Mouse (Mus musculus): ENCODE data around the gene Notch4. TPM values are rescaled to one million over a fixed set of nuclear protein-coding genes. Genes with fewer than 3 reads are reported as not detected.

Gene Notch4
- polyA plus RNA-seq, 1 experiment from 2014 or later, result 8.0 TPM

DNA sequence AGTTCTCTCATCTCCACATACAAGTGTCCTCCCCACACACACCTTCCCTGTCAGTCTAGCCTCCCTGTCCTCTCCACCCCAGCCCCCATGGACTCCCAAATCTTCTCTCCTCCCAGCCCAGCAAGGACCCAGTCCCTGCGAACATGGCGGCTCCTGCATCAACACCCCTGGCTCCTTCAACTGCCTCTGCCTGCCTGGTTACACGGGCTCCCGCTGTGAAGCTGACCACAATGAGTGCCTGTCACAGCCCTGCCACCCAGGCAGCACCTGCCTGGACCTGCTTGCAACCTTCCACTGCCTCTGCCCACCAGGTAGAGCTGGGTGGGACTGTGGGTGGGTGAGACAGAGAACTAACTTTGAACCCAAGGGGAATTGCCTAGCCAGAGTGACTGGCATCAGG is 5.9 kb downstream of the Notch4 start:
- Histone ChIP-seq H3K4me3 (replicated peaks) (no peak overlapping the region), H3K27me3 (replicated peaks) (no peaks in the 10 kb centered on the region), H3K27ac (replicated peaks) (no peak overlapping the region), H3K9ac (replicated peaks) (no peak overlapping the region), H3K4me2 (no peak overlapping the region), H3K4me1 (no peaks in the 10 kb centered on the region), H3K36me3 (no peaks in the 10 kb centered on the region), H3K9me3 (replicated peaks) (no peaks in the 10 kb centered on the region)
- 76% methylated on average over 4 of the region's 4 CpGs for WGBS
- no peak for ATAC-seq (ENCODE audit: low FRiP score)

DNA sequence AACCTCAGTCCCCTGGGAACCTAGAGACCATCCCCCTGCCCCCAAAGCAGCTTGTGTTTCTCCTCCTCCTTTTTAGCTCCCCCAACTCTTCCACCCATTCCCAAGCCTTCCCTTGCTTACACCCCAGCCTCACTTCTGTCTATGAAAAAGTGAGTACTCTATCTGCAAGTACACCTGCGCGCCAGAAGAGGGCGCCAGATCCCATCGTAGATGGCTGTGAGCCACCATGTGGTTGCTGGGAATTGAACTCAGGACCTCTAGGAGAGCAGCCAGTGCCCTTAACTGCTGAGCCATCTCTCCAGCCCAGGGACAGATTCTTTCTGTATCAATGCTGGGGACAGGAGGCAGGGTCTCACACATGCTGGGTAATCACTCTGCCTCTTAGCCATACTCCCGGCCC is 7.8 kb downstream of the Notch4 start:
- no peaks in the 10 kb centered on the region for H3K27me3 ChIP-seq (replicated peaks)
- no peak overlapping the region for H3K27ac ChIP-seq (replicated peaks)
- no peaks in the 10 kb centered on the region for H3K9me3 ChIP-seq (replicated peaks)
- no peak for ATAC-seq (ENCODE audit: low FRiP score)
- H3K36me3 ChIP-seq, result no peaks in the 10 kb centered on the region
- H3K4me3 ChIP-seq (replicated peaks), result no peak overlapping the region
- 11% methylated on average over 5 of the region's 5 CpGs for WGBS
- H3K9ac ChIP-seq (replicated peaks), result no peak overlapping the region
- H3K4me1 ChIP-seq, result no peaks in the 10 kb centered on the region
- H3K4me2 ChIP-seq, result no peak overlapping the region

DNA sequence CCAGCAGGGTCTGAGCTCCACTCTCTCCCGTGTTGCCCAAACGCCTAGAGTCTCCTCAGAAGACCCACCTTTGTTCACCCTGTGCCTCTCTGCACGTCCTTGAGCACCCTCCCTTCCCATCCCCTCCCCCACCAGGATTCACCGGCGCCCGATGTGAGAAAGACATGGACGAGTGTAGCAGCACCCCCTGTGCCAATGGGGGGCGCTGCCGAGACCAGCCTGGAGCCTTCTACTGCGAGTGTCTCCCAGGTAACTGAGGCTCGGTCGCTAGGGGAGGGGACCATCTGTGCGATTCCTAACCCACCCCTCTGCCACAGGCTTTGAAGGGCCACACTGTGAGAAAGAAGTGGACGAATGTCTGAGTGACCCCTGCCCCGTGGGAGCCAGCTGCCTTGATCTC is 8.3 kb downstream of the Notch4 start:
- no peak for ATAC-seq (ENCODE audit: low FRiP score)
- WGBS, result 10% methylated on average over 15 of the region's 15 CpGs
- H3K36me3 ChIP-seq, result no peaks in the 10 kb centered on the region
- H3K4me2 ChIP-seq, result no peak overlapping the region
- no peaks in the 10 kb centered on the region for H3K9me3 ChIP-seq (replicated peaks)
- no peak overlapping the region for H3K4me3 ChIP-seq (replicated peaks)
- H3K9ac ChIP-seq (replicated peaks), result no peak overlapping the region
- H3K27me3 ChIP-seq (replicated peaks), result no peaks in the 10 kb centered on the region
- H3K27ac ChIP-seq (replicated peaks), result no peak overlapping the region
- no peaks in the 10 kb centered on the region for H3K4me1 ChIP-seq

DNA sequence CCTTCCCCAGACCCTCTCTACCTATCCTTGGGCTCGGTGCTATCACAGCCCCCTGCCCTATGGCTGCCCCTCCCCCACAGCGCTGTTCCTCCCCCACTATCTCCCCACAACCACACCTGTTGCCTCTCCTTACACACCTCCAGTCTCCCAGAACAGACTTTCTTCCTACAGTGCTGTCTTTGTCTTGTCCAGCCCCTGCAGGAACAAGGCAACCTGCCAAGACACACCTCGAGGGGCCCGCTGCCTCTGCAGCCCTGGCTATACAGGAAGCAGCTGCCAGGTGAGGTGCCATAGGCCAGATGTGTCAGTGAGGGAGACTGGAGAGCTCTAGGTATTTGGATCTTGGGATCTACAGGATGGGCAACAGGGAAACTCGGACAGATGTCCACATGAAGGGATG is 12.5 kb downstream of the Notch4 start:
- no peak overlapping the region for H3K4me2 ChIP-seq
- H3K9ac ChIP-seq (replicated peaks), result no peak overlapping the region
- H3K9me3 ChIP-seq (replicated peaks), result no peaks in the 10 kb centered on the region
- no peak overlapping the region for H3K4me3 ChIP-seq (replicated peaks)
- H3K27me3 ChIP-seq (replicated peaks), result no peaks in the 10 kb centered on the region
- H3K36me3 ChIP-seq, result no peaks in the 10 kb centered on the region
- WGBS, result 79% methylated on average over 5 of the region's 5 CpGs
- H3K27ac ChIP-seq (replicated peaks), result no peak overlapping the region
- ATAC-seq (ENCODE audit: low FRiP score), result no peak
- H3K4me1 ChIP-seq, result no peaks in the 10 kb centered on the region

DNA sequence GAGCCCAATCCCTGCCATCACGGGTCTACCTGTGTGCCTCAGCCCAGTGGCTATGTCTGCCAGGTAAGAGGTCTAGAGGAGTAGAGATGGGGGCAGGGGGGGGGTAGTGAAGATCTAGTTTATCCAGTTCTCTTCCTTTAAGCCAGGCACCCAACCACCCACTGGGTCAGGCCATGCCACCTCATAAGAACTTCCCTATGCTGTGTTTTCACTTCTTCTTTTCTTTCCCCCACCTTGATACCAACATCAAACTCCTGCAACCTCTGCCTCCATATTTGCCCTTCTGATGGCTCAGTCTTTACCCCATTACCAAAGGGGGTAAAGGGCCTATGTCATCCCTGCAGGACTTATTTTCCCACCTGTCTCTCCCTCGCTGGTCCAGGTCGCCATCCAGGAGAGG is 14.0 kb downstream of the Notch4 start:
- Histone ChIP-seq H3K4me2 (no peak overlapping the region), H3K36me3 (no peaks in the 10 kb centered on the region), H3K27me3 (replicated peaks) (no peaks in the 10 kb centered on the region), H3K4me1 (no peaks in the 10 kb centered on the region), H3K27ac (replicated peaks) (no peak overlapping the region), H3K4me3 (replicated peaks) (no peak overlapping the region), H3K9ac (replicated peaks) (no peak overlapping the region), H3K9me3 (replicated peaks) (no peaks in the 10 kb centered on the region)
- no peak for ATAC-seq (ENCODE audit: low FRiP score)
- 90% methylated on average over 3 of the region's 3 CpGs for WGBS

DNA sequence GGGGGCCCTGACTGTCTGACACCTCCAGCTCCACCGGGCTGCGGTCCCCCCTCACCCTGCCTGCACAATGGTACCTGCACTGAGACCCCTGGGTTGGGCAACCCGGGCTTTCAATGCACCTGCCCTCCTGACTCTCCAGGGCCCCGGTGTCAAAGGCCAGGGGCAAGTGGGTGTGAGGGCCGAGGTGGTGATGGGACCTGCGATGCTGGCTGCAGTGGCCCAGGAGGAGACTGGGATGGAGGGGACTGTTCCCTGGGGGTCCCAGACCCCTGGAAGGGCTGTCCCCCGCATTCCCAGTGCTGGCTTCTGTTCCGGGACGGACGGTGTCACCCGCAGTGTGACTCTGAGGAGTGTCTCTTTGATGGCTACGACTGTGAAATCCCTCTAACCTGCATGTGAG is 18.5 kb downstream of the Notch4 start:
- WGBS, result 82% methylated on average over 12 of the region's 12 CpGs
- no peaks in the 10 kb centered on the region for H3K9me3 ChIP-seq (replicated peaks)
- H3K4me1 ChIP-seq, result peaks cover 15% of the 10 kb centered on the region
- H3K27me3 ChIP-seq (replicated peaks), result no peaks in the 10 kb centered on the region
- H3K36me3 ChIP-seq, result no peaks in the 10 kb centered on the region
- no peak overlapping the region for H3K4me3 ChIP-seq (replicated peaks)
- no peak overlapping the region for H3K4me2 ChIP-seq
- H3K9ac ChIP-seq (replicated peaks), result no peak overlapping the region
- no peak overlapping the region for H3K27ac ChIP-seq (replicated peaks)
- ATAC-seq (ENCODE audit: low FRiP score), result no peak

DNA sequence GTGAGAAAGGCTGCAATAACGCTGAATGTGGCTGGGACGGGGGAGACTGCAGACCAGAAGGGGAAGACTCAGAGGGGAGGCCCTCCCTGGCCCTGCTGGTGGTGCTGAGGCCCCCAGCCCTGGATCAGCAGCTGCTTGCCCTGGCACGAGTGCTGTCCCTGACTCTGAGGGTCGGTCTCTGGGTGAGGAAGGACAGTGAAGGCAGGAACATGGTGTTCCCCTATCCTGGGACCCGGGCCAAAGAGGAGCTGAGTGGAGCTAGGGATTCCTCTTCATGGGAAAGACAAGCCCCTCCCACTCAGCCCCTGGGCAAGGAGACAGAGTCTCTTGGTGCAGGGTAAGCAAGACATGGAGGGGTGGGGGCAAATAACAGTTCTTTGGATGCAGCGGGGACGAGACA is 19.3 kb downstream of the Notch4 start:
- peaks cover 24% of the 10 kb centered on the region for H3K4me1 ChIP-seq
- H3K9ac ChIP-seq (replicated peaks), result no peak overlapping the region
- WGBS, result 63% methylated on average over 7 of the region's 7 CpGs
- no peaks in the 10 kb centered on the region for H3K36me3 ChIP-seq
- ATAC-seq (ENCODE audit: low FRiP score), result no peak
- H3K4me2 ChIP-seq, result no peak overlapping the region
- H3K9me3 ChIP-seq (replicated peaks), result no peaks in the 10 kb centered on the region
- H3K4me3 ChIP-seq (replicated peaks), result no peak overlapping the region
- H3K27me3 ChIP-seq (replicated peaks), result no peaks in the 10 kb centered on the region
- no peak overlapping the region for H3K27ac ChIP-seq (replicated peaks)

DNA sequence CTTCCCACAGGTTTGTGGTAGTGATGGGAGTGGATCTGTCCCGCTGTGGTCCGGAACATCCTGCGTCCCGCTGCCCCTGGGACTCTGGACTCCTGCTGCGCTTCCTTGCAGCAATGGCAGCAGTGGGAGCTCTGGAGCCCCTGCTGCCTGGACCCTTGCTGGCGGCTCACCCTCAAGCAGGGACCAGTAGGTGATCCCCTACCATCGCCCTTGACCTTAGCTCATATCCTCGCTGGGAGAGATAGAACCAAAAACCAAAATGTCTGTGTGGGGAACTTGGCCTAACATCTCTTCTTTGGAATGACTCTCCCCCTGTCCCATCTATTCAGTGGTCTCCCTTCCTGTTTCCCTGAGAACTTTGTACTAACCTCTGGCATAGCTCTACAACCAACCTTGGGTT is 19.8 kb downstream of the Notch4 start:
- 87% methylated on average over 8 of the region's 8 CpGs for WGBS
- no peaks in the 10 kb centered on the region for H3K27me3 ChIP-seq (replicated peaks)
- no peak overlapping the region for H3K27ac ChIP-seq (replicated peaks)
- no peak for ATAC-seq (ENCODE audit: low FRiP score)
- H3K4me3 ChIP-seq (replicated peaks), result no peak overlapping the region
- H3K4me1 ChIP-seq, result peaks cover 27% of the 10 kb centered on the region
- H3K9ac ChIP-seq (replicated peaks), result no peak overlapping the region
- no peaks in the 10 kb centered on the region for H3K36me3 ChIP-seq
- H3K4me2 ChIP-seq, result no peak overlapping the region
- H3K9me3 ChIP-seq (replicated peaks), result no peaks in the 10 kb centered on the region

DNA sequence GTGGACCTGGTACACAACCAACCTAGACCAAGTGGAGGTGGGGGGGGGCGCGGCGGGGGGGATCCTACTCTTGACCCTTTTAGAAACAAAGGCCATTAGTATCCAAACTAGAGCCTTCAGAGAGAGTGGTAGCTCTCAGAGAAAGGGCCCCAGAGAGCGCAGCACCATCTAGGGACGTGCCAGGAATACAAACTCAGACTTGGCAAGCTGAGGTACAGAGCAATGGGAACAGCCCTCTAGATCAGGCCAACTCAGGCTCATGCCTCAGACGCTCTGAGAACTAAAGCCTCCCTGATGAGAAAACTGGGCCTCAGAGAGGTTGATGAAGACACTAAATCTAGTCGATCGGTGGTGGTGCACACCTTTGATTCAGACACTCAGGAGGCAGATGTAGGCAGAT is 21.1 kb downstream of the Notch4 start:
- 84% methylated on average over 8 of the region's 8 CpGs for WGBS
- no peak overlapping the region for H3K4me2 ChIP-seq
- no peaks in the 10 kb centered on the region for H3K9me3 ChIP-seq (replicated peaks)
- H3K9ac ChIP-seq (replicated peaks), result no peak overlapping the region
- no peaks in the 10 kb centered on the region for H3K36me3 ChIP-seq
- no peak overlapping the region for H3K4me3 ChIP-seq (replicated peaks)
- ATAC-seq (ENCODE audit: low FRiP score), result no peak
- H3K4me1 ChIP-seq, result peaks cover 32% of the 10 kb centered on the region
- peak overlapping the region; percentile 100; the same call in 1 of the 2 replicates for H3K27ac ChIP-seq (replicated peaks)
- no peaks in the 10 kb centered on the region for H3K27me3 ChIP-seq (replicated peaks)

DNA sequence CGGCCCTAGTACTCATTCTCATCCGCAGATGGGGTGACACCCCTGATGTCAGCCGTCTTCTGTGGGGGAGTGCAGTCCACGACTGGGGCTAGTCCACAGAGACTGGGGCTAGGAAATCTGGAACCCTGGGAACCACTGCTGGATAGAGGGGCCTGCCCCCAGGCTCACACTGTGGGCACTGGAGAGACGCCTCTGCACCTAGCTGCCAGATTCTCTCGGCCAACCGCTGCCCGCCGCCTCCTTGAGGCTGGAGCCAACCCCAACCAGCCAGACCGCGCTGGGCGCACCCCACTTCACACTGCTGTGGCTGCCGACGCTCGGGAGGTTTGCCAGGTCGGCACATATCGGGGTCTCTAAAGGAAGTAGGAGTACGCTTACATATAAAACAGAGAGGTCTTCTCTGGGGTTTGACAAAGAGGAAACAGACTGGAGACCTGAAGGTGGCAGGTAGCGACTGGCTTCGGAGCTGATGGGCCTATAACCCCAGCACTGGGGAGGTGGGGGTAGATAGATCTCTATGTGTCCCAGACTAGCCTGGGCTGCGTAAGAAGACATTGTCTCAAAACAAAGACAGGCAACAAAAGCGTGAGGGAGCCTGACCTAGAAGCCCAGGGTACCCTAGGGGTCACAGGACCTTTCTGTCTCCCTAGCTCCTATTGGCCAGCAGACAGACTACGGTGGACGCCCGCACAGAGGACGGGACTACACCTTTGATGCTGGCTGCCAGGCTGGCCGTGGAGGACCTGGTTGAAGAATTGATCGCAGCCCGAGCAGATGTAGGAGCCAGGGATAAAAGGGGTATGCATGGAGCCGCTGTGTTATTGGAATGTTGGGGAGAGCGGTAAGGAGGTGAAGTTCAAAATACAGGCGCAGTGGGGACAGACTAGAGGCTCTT is 22.1 kb downstream of the Notch4 start:
- H3K4me1 ChIP-seq, result peaks cover 42% of the 10 kb centered on the region
- WGBS, result 15% methylated on average over 32 of the region's 32 CpGs
- no peaks in the 10 kb centered on the region for H3K27me3 ChIP-seq (replicated peaks)
- peak overlapping the region; percentile 76 for H3K4me3 ChIP-seq (replicated peaks)
- no peaks in the 10 kb centered on the region for H3K36me3 ChIP-seq
- ATAC-seq (ENCODE audit: low FRiP score), result peak; percentile 15
- peak overlapping the region; percentile 89 for H3K9ac ChIP-seq (replicated peaks)
- peak overlapping the region; percentile 100 for H3K27ac ChIP-seq (replicated peaks)
- no peaks in the 10 kb centered on the region for H3K9me3 ChIP-seq (replicated peaks)
- H3K4me2 ChIP-seq, result peak overlapping the region; percentile 88

DNA sequence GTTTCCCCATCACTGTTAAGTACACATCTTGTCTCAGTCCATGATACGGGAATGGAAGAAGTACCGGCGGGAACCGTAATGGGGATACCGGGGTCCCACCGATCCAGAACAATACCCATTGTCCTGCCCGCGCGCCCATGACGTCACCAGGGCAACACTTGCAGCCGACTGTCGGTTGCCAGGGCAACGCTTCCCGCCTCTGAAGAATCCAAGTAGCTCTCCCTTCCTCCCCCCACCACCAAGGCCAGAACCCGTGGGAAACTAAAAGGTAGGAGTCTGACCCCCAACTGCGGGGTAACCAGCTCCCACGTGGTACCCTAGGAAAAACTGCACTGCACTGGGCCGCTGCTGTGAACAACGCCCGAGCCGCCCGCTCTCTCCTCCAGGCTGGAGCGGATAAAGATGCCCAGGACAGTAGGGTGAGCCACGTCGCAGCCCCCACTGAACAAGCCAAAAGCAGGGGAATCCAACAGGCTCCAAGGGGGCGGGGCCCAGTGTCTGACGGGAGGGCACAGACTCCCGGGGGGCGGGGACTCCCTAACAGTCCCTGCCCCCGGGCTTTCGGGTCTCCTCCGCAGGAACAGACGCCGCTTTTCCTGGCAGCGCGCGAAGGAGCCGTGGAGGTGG is 22.8 kb downstream of the Notch4 start:
- H3K27ac ChIP-seq (replicated peaks), result peak overlapping the region; percentile 100
- ATAC-seq (ENCODE audit: low FRiP score), result peak; percentile 79
- peaks cover 49% of the 10 kb centered on the region for H3K4me1 ChIP-seq
- no peaks in the 10 kb centered on the region for H3K27me3 ChIP-seq (replicated peaks)
- H3K4me3 ChIP-seq (replicated peaks), result peak overlapping the region; percentile 76
- H3K9me3 ChIP-seq (replicated peaks), result no peaks in the 10 kb centered on the region
- H3K4me2 ChIP-seq, result peak overlapping the region; percentile 88
- WGBS, result under 1% methylated on average over 38 of the region's 38 CpGs
- H3K36me3 ChIP-seq, result no peaks in the 10 kb centered on the region
- peak overlapping the region; percentile 89 for H3K9ac ChIP-seq (replicated peaks)

DNA sequence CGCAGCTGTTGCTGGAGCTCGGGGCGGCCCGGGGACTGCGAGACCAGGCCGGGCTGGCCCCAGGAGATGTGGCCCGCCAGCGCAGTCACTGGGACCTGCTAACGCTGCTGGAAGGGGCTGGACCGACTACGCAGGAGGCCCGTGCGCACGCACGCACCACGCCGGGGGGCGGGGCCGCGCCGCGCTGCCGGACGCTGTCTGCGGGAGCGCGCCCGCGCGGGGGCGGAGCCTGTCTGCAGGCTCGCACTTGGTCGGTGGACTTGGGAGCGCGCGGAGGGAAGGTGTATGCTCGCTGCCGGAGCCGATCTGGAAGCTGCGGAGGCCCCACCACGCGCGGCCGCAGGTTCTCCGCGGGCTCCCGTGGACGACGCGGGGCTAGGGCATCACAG is 23.3 kb downstream of the Notch4 start:
- Histone ChIP-seq H3K27ac (replicated peaks) (peak overlapping the region; percentile 100), H3K9ac (replicated peaks) (peak overlapping the region; percentile 89), H3K4me2 (peak overlapping the region; percentile 88), H3K4me1 (peaks cover 49% of the 10 kb centered on the region), H3K36me3 (no peaks in the 10 kb centered on the region), H3K9me3 (replicated peaks) (no peaks in the 10 kb centered on the region), H3K4me3 (replicated peaks) (peak overlapping the region; percentile 76), H3K27me3 (replicated peaks) (no peaks in the 10 kb centered on the region)
- ATAC-seq (ENCODE audit: low FRiP score), result peak; percentile 81
- WGBS, result under 1% methylated on average over 50 of the region's 50 CpGs

All from neural tube, embryonic 15.5 days (tissue).